Mouse (Mus musculus): ENCODE data around the gene Vpreb3.
A peak's percentile ranks its signal among the peaks of the same experiment; 100 is the strongest.

Vpreb3 gene

DNA sequence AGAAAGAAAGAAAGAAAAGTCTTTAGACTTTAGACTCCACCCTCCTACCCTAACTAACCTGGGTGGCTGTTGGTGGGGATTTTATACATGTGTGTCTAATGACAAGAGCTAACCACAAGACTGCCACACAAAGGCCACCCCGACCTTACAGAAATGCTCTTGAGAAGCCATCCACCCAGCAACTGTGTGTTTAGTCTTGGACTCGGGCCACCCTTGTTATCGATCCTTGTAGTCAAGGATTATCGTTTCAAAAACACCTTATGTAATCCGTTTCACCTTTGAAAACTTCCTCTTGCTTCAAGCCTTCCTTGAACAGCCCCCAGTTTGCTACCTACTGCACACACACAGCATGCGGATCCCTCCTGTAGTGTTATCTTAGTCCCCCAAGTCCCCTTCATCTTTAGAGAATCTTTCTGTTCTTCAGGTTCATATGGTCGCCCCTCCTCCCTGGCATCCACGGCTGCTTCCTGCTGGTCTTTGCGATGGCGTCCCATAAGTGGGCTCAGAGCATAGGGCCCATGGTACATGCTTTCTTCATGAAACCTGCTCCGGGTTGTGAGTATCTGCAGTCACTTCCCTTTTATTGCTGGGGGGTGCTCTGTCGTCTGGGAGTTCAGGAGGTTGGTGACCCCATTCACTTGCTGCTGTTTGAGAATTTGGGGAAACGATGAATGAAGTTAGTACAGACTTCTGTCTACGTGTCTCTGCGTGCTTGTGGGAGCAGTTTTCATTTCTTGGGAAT lies at the start of gene Vpreb3:
Vpreb3 (plus strand) TSS at position 322 of the 742 bp plus-strand sequence.
- no peak for DNase-seq

DNA sequence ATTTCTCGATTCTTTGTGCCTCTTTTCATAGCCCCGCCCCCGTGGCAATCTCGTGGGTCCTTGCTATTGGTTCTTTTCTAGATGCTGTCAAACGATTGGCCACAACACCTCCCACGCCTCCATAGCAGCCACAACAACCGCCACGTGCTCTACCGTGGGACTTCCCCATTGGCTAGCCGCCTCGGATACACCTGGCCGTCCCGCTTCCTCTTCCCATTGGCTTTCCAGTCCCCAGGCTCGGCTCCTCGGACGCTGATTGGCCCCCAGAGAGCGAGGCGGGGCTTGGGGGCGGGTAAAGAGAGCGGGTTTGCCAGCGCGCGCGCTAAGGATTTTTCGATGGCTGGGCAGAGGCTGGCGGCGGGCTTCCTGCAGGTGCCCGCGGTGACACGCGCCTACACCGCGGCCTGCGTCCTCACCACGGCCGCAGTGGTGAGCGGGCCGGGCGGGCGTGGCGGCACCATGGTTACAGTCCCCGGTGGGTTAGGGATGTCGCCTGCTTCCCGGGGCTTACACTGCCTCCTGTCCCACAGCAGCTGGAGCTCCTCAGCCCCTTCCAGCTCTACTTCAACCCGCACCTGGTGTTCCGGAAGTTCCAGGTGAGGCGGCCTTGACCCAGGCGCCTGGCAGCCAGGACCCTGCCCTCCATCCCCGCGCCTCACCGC lies 49.6 kb upstream of the Vpreb3 start, which contains the start of gene Derl3:
Derl3 (plus strand) TSS at position 325 of the 662 bp plus-strand sequence.
- peak; percentile 94 to 96 for DNase-seq

DNA sequence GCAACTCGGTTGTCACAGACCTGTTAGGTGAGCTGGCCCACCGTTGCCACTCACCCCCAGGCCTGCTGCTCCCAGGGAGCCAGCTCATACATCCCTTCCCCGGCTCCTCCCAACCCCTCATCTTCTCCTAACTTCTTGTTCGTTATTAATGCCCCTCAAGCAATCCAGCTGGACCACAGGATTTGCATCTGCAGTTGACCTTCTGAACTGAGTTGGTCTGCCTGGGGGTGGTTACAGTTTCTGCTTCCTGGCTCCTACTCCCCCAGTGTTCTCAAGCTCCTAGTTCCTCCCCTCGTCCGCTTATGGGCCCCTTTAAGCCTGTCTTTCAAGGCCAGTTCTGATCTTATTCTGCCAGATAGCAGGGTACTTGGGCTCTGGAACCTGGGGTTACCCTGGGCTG lies 48.3 kb upstream of the Vpreb3 start:
- no peak for DNase-seq

DNA sequence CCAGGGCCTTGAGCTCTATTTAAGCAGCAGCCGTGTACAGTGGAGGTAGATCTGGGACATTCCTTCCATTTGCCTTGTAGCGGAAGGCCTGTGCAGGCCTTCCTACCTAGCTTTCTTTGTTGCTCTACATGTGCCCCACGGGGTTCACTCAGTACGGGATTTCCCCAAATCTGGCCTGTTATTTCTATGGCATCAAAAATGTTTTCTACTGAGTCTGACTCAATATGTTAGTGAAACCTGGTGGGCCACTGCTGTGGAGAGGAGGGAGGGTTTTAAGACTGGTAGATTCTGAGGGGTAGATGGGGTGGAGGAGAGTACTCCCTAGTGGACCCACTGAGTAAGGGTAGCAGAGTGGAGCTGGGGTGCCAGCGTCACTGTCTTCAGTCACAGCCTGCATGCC lies 47.1 kb upstream of the Vpreb3 start:
- no peak for DNase-seq

DNA sequence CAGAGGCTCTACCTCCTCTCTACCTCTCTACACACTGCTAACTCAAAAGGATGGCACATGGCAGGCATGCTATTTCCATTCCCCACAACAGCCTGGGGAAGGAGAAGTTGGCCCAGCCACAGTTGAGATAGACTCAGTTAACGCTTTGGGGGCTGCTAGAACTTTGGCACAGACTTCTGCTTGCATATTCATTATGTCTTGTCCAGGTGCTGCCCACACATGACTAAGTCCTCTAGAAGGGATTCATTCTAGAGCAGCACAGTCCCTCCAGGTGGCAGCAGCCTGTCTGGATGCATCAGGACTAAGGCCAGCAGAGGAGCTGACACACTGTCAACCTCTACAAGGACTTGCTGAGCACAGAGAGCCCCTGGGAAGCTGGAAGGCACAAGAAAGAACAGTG lies 46.6 kb upstream of the Vpreb3 start:
- DNase-seq = no peak

DNA sequence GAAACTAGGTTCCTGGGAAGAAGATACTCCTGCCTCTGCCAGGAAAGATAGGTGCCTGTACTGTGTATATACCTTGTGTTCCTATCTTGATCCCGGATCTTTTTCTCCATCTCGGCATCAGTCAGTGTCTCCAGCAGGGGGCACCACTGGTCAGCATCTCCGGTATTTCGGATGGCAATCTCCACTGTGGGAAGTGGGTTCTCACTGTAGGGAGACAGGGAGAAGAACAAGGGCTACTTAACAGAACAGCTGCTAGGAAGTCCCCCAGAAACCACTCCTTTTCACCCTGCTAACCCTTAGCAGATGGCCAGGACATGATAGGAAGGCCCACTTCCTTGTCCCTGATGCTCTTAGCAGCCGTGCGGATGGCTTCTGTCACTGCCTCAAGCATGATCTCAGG lies 45.5 kb upstream of the Vpreb3 start:
- peak; percentile 32 to 45 for DNase-seq

DNA sequence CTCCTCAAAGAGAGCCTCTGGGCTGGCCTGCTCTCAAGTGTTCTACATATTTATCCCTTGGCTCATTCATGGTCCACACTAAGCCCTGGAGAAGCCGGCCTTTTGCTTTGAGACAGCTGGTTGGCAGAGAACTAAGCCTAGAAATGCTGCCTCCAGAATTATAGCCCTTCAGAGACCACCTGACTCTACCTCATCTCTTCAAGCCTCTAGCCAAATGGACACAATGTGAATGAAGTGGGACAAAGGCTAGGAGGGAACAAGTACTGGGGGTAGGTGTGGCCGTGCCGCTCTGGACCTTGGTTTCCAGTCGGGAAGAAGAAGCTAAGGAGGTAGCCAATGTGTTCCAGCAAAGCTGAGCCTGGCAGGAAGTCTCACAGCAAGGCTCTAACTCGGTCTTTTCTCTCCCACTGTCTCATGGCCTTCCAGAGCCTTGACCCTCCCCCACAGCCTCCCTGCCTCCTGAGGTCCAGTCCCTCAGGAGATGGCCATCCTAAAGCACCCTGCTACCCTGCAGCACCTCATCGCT lies 44.8 kb upstream of the Vpreb3 start:
- no peak for DNase-seq

DNA sequence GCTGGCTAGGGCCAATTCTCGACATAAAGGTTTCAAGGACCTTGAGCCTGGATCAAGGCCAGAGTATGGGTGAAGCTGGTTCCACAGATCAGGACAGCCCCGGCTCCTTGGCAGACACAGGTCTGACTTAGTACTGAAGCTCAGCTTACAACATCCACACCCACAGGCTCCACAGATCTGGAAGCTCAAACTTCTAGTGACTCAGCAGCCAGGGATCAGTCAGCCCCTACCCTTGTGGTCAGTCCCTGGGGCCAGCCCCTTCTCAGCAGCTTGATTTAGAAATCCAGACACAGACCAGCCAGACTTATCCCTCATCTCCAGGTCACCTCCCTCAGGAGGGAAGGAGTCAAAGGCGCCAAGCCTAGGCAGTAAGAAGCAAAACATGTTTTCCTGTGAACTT lies 44.0 kb upstream of the Vpreb3 start:
- DNase-seq = no peak

DNA sequence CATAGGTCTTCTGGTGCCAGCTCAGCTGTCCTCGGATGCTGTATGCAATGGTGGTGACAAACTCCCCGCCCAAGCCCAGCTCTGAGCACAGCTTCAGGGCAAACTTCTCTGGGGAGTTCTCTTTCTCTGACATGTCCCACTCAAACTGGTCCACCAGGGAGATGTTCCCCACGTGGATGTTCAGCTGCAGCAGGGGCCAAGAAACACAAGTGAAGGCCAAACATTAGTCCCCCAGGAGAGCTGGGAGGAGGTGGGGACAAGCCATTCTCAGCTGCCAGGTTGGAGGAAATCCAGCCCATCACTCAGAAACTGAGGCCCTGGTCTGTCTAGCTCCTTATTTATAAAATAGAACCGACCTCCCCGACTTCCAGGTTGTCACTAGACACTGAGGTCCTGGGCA lies 38.5 kb upstream of the Vpreb3 start:
- no peak for DNase-seq

DNA sequence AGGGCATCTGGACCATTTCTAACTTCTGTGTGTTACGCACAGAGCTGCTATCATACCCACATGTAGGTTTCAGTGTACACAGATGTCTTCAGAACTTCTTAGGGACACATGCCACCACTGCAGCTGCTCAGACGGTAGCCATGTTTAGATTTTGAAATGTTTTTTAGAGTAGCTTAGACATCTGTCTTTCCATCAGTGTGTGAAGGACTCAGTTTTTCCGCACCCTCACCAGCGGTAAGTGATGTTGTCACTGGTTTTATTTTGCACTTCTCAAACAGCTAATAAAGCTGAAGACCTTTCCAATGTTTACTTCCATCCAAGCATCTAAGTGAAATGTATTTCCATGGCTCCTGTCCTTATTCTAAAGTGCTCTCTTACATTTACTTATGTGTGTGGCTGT lies 36.0 kb upstream of the Vpreb3 start:
- no peak for DNase-seq

DNA sequence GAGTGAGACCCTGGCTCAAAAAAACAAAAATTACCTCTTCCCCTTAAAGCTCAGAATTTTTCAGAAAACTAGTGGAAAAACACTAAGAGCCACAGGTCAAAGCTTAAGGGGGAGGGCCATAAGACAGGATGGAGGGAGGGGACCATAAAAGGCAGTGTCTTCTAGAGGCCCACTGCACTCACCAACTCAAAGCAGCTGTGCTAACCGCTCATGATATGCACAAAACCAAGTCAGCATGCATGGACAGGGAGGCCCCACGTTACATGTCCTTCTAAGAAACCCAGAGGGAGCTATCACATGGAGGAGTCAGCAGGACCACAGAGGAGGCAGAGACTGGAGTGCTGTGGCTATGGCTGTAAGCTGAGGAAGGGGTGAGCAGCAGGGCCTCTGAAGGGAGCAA lies 32.2 kb upstream of the Vpreb3 start:
- no peak for DNase-seq

DNA sequence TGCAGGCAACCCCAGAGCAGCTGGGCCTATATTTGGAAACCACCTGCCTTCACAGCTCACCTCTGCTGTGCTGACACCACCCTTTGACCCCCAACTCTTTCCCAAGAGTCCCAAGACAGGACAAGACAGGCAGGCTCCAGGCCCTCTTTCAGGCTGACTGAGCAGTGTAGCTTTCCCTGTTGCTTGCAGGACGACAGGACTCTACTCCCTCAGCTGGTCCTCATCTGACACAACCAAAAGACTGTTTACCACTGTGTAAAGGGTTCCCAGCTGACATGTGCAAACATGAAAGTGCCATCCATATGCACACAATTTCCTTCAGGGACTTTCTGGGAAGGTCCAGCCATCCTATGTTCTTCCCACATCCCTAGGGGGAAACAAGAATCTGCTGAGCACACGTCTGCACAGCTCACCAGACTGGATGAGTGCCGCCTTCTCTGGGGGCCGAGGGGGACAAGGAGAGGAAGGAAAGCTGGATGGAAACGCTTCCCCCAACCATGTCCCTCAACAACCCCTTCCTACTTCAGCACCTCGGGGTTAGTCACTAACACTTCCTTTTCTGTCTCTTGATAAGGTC lies 29.8 kb upstream of the Vpreb3 start:
- no peak for DNase-seq

DNA sequence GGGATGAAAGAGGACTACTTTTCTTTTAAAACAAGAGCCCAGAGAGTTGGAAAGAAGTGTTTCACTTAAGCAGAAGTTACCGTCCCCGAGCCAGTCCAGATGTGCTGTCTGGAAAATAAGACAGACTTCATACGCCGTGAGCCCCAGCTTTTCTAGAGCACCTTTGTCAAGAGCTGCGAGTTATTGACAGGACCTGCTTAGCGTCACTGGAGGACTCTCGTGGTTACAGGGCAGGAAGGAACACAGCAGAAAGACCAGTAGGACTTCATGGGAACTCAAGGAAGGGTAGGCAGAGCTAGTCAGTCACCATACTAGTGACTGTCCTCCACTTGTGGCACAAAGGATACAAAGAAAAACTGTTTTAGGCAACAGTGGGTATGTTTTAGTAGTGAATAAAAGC lies 27.3 kb upstream of the Vpreb3 start:
- no peak for DNase-seq

DNA sequence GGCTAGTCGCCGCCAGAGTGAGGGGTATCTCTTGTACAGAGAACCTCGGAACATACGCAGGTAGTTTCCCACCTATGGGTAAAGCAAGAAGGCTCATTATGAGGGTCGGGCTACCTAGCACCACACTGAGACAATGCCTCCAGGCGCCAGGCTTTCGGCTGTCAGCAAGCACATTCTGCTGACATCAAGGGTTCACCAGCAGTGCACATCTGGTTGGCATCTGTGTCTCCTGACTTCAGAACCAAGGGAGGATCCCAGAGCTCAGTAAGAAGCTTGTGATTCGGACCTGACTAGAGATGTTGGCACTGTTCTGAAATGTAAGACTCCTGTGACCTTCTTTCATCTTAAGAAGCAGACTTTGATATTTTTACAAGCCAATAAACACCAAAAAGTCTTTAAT lies 26.0 kb upstream of the Vpreb3 start:
- no peak for DNase-seq

DNA sequence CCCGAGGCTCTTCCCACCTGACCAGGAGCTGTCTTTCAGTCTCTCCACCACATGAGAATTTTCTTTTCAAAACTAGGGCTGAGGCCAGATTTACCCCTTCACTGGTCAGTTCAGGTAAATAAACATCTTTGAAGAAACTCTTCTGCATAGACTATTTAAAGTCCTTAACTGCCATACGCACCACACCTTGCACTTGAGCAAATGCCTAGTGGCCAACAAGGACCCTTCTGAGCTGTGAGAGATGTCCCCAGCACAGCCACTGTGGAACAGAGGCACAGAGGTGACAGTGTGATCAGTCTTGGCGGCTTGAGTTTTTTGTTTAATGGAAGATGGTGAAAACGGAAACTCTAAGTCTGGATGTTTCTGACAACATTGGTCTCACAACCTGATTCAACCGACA lies 23.8 kb upstream of the Vpreb3 start:
- DNase-seq = no peak

DNA sequence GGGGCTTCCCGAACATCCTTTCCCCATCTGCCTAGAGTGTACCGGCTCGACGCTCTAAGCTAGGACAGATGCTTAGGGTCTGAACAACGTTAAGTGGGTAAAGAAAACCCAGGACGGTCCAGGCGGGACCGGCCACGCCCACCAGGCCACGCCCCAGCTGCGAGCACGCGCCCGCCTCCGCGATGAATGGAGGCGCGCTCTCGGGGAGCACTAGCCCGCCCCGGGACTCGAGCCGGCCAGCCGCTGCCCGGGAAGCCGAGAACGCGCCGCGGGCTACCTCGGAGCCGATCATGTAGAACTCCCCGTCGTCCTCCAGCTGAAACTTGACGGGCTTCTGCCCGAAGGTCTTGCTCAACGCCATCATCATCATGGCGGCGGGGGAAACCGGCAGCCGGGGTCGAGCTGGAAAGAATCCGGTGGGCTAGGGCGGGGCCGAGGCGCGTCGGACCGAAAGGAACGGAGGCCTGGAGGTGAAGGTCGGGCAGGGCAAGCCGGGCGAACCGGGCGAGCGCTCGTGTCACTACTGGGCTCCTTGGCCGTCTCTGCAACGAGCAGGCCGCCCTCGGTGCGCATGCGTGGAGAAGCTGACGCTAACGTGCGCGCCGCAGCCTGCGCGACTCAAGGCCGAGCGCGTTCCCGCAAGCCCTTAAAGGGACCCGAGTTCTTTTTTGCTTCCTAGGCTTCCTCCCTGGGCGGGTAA lies 21.7 kb upstream of the Vpreb3 start, which contains the start of gene Smarcb1:
Smarcb1 (minus strand) TSS at position 592 of the 700 bp plus-strand sequence.
- peak; percentile 91 to 94 for DNase-seq

DNA sequence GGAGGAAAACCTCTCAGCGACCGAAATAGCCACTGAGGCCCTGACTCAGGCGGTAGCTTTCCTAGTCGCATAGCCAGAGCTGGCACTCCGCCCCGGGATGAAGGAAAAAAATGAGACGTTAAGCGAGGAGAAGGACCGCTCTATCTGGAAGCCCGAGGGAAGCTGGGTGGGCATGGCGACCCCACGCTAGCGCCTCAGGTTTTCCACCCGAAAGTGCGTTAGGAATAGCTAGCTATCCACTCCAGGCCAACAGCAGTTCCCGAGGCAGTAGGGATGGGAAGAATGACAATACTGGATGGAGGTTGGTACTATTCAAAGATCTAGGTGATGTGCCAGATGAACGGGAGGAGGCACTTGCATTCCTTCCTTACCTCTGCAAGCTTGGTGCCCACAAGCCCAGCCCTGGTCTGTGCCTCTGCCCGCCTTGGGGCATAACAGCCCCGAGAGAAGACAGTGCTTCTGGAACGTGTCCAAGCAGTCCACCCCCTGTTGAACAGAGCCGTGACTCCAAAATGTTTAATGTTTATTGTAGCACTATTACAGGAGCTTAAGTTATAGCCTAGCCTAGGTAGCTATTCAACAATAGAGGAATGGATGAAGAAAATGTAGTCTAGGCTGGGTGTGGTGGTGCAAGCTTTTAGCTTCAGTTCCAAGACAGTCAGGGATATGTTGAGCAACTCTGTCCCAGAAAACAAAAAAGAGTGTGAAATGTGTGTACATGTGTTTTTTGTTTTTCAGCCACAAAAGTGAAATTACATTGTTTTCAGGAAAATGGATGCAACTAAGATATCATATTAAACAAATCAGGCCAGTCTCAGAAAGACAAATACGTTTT lies 20.9 kb upstream of the Vpreb3 start:
- DNase-seq = peak in 1 of 2 experiments; percentile 26

DNA sequence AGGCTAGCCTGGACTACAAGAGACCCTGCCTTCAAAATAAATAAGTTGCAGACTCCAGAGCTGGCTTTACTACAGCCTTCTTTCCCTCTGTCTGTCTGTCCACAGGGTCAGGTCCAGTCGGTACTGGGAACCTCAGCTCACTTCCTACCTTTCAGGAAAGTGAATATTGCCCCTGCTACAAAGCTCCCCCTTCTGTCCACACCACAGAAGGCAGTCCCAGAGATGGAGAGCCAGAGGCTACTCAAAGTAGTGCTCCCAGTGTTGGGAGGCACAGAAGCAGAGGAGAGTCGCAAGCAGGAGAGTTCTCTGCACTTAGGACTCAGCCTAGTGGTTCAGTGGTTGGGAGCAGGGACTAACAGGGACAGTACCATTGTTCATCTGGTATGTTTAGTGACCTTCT lies 18.5 kb upstream of the Vpreb3 start:
- no peak for DNase-seq

DNA sequence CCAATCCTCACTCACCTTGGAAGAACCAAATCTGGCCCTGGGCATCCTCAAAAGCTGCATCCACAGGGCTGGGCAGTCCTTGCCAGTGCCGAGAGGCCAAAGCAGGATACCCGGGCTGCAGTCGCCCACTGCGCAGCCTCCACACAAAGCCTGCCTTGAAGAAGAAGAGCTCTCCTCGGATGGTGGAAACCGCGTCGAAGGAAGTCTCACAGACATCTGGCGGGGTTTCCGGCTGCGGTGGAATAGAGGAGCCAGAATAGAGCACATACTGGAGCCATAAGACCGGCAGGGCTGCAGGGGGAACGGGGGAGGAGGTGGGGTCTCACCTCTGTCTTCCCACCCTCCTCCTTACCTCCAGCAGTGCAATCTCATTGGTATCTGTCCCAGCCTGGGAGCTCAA lies 16.5 kb upstream of the Vpreb3 start:
- peak in 1 of 2 experiments; percentile 35 for DNase-seq

DNA sequence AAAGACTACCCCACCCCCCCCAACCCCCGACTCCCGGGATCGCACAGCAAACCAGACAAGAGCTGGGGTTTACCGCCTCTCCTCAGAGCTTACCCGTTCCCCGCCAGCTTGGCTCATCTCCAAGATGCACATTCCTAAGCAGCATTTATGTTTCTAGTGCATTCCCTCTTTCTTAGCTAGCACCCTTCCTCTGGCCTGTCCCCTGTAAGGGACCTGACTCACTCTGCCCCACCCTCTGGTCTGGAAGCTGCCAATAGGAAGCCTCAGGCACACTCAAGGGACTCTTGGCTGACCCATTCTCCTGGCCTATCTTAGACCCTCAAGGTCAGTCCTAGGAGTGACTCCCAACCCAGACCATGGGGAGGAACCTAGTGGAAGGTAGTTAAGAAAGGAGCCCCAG lies 12.6 kb upstream of the Vpreb3 start:
- DNase-seq = no peak

DNA sequence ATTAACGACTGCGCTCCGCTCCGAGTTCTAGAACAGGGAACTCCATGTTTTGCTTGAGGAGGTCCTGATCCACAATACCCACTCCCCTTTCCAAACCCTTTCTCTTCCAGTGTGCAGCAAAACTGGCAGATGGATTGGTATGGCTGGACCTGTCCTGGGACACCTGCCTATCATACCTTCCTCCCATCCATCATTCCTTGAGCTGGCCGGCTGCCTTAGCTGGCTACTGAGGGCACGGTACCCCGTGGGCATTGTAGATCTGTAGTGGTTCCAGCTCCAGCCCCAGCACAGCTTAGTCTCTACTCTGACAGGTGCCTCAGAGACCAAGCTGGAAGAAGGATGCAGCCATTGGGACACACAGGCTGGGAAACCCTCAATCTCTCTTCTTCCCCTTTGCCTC lies 11.5 kb upstream of the Vpreb3 start:
- no peak for DNase-seq

DNA sequence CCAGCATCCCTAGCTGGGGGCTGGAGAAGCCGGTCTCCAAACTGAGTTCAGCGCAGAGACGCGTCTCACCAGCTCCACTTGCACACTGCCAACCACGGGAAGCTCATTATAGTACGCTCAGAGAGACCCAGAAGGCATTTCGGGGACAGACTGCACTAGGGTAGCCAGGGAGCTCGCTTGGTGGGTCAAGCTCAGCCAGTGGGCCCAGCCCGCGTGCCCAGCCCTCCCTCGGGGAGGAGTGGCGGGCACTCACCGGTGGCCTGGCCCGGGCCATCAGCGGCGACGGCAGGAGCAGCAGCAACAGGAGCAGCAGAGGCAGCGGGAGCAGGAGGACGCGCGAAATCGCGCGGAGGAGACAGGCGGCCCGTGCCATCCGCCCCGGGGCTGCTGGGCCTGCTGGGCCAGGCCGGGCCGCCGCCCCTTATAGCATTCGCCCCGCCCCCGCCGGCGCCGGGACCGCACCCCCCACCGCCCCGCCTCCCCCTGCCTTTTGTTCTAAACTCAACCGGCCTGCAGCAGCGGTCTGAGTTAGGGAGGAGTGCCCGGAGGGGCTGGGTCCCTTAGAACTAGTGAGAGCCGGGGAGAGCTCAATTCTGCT lies 10.7 kb upstream of the Vpreb3 start:
- DNase-seq = peak; percentile 36 to 48

Data from thymus, postnatal 36 days (tissue).